Mouse (Mus musculus): Measurements from ENCODE around the gene Ripk1. TPM values are rescaled to one million over a fixed set of nuclear protein-coding genes. Genes with fewer than 3 reads are reported as not detected.

Ripk1 gene
- polyA plus RNA-seq, 1 experiment from 2014 or later, result 5.2 TPM

DNA sequence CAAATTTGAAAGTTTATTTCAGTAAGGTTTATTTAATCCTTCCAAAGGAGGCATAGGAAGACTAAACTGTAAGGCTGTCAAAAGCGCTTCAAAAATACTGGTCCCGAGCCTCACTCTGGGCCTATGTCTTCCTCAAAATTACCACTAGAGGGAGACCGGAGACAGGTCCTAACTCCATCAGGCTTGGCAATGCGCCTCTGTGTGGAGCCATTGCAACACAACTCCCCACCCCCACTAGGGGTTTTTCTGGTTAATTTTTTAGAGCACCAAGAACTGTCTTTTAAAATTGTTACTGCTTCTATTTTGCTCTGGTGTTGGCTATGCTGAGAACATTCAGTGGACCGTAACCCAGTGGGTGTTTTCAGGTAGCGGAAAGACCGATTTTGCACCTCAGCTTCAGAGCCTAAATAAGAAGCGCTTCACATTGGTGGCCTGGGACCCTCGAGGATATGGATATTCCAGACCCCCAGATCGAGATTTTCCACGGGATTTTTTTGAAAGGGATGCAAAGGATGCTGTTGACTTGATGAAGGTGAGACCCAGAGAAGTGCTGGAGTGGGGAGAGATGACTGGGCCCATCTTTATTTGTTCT, 44.4 kb downstream of the Ripk1 start:
- no peak overlapping the region for H3K4me3 ChIP-seq (ENCODE audit: low read depth, low read length)
- H3K9ac ChIP-seq (replicated peaks; ENCODE audit: low read depth, low read length), result no peak overlapping the region
- no peaks in the 10 kb centered on the region for H3K9me3 ChIP-seq (ENCODE audit: control insufficient read depth, low read length)
- no peaks in the 10 kb centered on the region for H3K4me1 ChIP-seq (ENCODE audit: control insufficient read depth, insufficient read depth, low read length)
- WGBS, result 40% methylated on average over 11 of the region's 11 CpGs
- no peak overlapping the region for H3K4me2 ChIP-seq (ENCODE audit: low read depth, low read length)
- no peak overlapping the region for H3K27ac ChIP-seq (ENCODE audit: low read depth, low read length)
- no peaks in the 10 kb centered on the region for H3K27me3 ChIP-seq (ENCODE audit: control insufficient read depth, insufficient read depth, low read length)
- peak; percentile 96 for ATAC-seq (ENCODE audit: low read depth)
- no peaks in the 10 kb centered on the region for H3K36me3 ChIP-seq (ENCODE audit: control insufficient read depth, insufficient read depth, low read length)

DNA sequence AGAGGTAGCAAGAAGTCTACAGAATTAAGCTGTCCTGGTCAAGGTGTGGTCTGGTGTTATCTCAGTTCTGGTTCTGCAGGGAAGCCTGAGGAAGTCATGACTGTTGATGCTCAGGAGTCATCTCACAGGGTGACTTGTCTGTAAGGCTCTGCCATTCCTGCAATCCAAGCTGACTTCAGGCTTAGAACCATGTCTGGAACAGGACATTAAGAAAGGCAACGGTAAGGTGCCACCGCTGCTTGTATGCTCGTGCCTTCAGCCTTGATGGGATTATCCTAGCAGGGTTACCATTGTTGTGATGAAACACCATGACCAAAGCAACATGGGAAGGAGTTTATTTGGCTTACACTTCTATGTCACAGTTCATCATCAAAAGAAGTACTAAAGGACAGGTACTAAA, 45.4 kb downstream of the Ripk1 start:
- ATAC-seq (ENCODE audit: low read depth), result no peak
- Histone ChIP-seq H3K4me1 (ENCODE audit: control insufficient read depth, insufficient read depth, low read length) (no peaks in the 10 kb centered on the region), H3K4me2 (ENCODE audit: low read depth, low read length) (no peak overlapping the region), H3K27me3 (ENCODE audit: control insufficient read depth, insufficient read depth, low read length) (no peaks in the 10 kb centered on the region), H3K4me3 (ENCODE audit: low read depth, low read length) (no peak overlapping the region), H3K9me3 (ENCODE audit: control insufficient read depth, low read length) (no peaks in the 10 kb centered on the region), H3K9ac (replicated peaks; ENCODE audit: low read depth, low read length) (no peak overlapping the region), H3K27ac (ENCODE audit: low read depth, low read length) (no peak overlapping the region), H3K36me3 (ENCODE audit: control insufficient read depth, insufficient read depth, low read length) (no peaks in the 10 kb centered on the region)
- WGBS, result 94% methylated on average over 3 of the region's 3 CpGs

DNA sequence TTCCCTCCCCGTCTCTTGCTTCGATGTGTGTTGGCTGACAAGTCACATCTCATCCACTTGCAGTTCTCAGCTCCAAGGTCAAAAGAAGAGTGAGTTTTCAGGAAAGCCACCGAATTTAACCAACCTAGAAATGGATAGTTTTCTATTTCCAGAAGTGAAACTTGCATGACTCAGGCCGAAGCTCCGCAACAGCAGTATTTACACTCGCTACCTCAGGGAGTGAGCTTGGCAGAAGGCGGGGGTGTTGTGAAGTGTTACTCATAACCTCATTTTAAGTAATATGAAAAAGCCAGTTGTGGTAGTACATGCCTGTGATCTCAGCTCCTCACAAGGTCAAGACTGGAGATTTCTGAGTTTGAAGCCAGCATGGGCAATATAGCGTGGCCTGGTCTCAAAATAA, 48.3 kb downstream of the Ripk1 start:
- Histone ChIP-seq H3K4me2 (ENCODE audit: low read depth, low read length) (no peak overlapping the region), H3K36me3 (ENCODE audit: control insufficient read depth, insufficient read depth, low read length) (peaks cover 4% of the 10 kb centered on the region; the same call in 1 of the 2 replicates), H3K9ac (replicated peaks; ENCODE audit: low read depth, low read length) (no peak overlapping the region), H3K4me3 (ENCODE audit: low read depth, low read length) (no peak overlapping the region), H3K4me1 (ENCODE audit: control insufficient read depth, insufficient read depth, low read length) (no peaks in the 10 kb centered on the region), H3K27me3 (ENCODE audit: control insufficient read depth, insufficient read depth, low read length) (no peaks in the 10 kb centered on the region), H3K27ac (ENCODE audit: low read depth, low read length) (no peak overlapping the region), H3K9me3 (ENCODE audit: control insufficient read depth, low read length) (no peaks in the 10 kb centered on the region)
- ATAC-seq (ENCODE audit: low read depth), result no peak
- WGBS, result 97% methylated on average over 8 of the region's 8 CpGs

GRCm38 (mm10) chr13:34051692-34052091, 49.5 kb downstream of the Ripk1 start:
- no peak overlapping the region for H3K4me3 ChIP-seq (ENCODE audit: low read depth, low read length)
- H3K4me1 ChIP-seq (ENCODE audit: control insufficient read depth, insufficient read depth, low read length), result no peaks in the 10 kb centered on the region
- no peak for ATAC-seq (ENCODE audit: low read depth)
- no peak overlapping the region for H3K27ac ChIP-seq (ENCODE audit: low read depth, low read length)
- H3K27me3 ChIP-seq (ENCODE audit: control insufficient read depth, insufficient read depth, low read length), result no peaks in the 10 kb centered on the region
- H3K36me3 ChIP-seq (ENCODE audit: control insufficient read depth, insufficient read depth, low read length), result peaks cover 4% of the 10 kb centered on the region; the same call in 1 of the 2 replicates
- no peak overlapping the region for H3K4me2 ChIP-seq (ENCODE audit: low read depth, low read length)
- WGBS, result 91% methylated on average over 3 of the region's 3 CpGs
- H3K9me3 ChIP-seq (ENCODE audit: control insufficient read depth, low read length), result no peaks in the 10 kb centered on the region
- no peak overlapping the region for H3K9ac ChIP-seq (replicated peaks; ENCODE audit: low read depth, low read length)

GRCm38 (mm10) chr13:34053673-34054282, 51.6 kb downstream of the Ripk1 start:
- H3K27ac ChIP-seq (ENCODE audit: low read depth, low read length), result no peak overlapping the region
- H3K9me3 ChIP-seq (ENCODE audit: control insufficient read depth, low read length), result no peaks in the 10 kb centered on the region
- H3K4me2 ChIP-seq (ENCODE audit: low read depth, low read length), result no peak overlapping the region
- no peak overlapping the region for H3K9ac ChIP-seq (replicated peaks; ENCODE audit: low read depth, low read length)
- no peaks in the 10 kb centered on the region for H3K4me1 ChIP-seq (ENCODE audit: control insufficient read depth, insufficient read depth, low read length)
- no peak for ATAC-seq (ENCODE audit: low read depth)
- peaks cover 4% of the 10 kb centered on the region for H3K36me3 ChIP-seq (ENCODE audit: control insufficient read depth, insufficient read depth, low read length)
- WGBS, result 71% methylated on average over 13 of the region's 13 CpGs
- H3K27me3 ChIP-seq (ENCODE audit: control insufficient read depth, insufficient read depth, low read length), result no peaks in the 10 kb centered on the region
- no peak overlapping the region for H3K4me3 ChIP-seq (ENCODE audit: low read depth, low read length)

- H3K9me3 ChIP-seq (ENCODE audit: control insufficient read depth, low read length), result no peaks in the 10 kb centered on the region
- 65% methylated on average over 4 of the region's 4 CpGs for WGBS
- no peak overlapping the region for H3K9ac ChIP-seq (replicated peaks; ENCODE audit: low read depth, low read length)
- H3K27me3 ChIP-seq (ENCODE audit: control insufficient read depth, insufficient read depth, low read length), result no peaks in the 10 kb centered on the region
- no peak overlapping the region for H3K4me2 ChIP-seq (ENCODE audit: low read depth, low read length)
- no peak overlapping the region for H3K4me3 ChIP-seq (ENCODE audit: low read depth, low read length)
- H3K36me3 ChIP-seq (ENCODE audit: control insufficient read depth, insufficient read depth, low read length), result peaks cover 4% of the 10 kb centered on the region
- ATAC-seq (ENCODE audit: low read depth), result no peak
- H3K4me1 ChIP-seq (ENCODE audit: control insufficient read depth, insufficient read depth, low read length), result no peaks in the 10 kb centered on the region
- no peak overlapping the region for H3K27ac ChIP-seq (ENCODE audit: low read depth, low read length)
These were observed 52.2 kb downstream of the Ripk1 start for GRCm38 (mm10) chr13:34054391-34054790.

- 80% methylated on average over 3 of the region's 3 CpGs for WGBS
- H3K4me3 ChIP-seq (ENCODE audit: low read depth, low read length), result no peak overlapping the region
- peaks cover 4% of the 10 kb centered on the region for H3K36me3 ChIP-seq (ENCODE audit: control insufficient read depth, insufficient read depth, low read length)
- no peaks in the 10 kb centered on the region for H3K27me3 ChIP-seq (ENCODE audit: control insufficient read depth, insufficient read depth, low read length)
- H3K9ac ChIP-seq (replicated peaks; ENCODE audit: low read depth, low read length), result no peak overlapping the region
- no peaks in the 10 kb centered on the region for H3K4me1 ChIP-seq (ENCODE audit: control insufficient read depth, insufficient read depth, low read length)
- ATAC-seq (ENCODE audit: low read depth), result no peak
- no peak overlapping the region for H3K4me2 ChIP-seq (ENCODE audit: low read depth, low read length)
- no peak overlapping the region for H3K27ac ChIP-seq (ENCODE audit: low read depth, low read length)
- no peaks in the 10 kb centered on the region for H3K9me3 ChIP-seq (ENCODE audit: control insufficient read depth, low read length)
These were observed 52.8 kb downstream of the Ripk1 start for GRCm38 (mm10) chr13:34054983-34055382.

- Histone ChIP-seq H3K9me3 (ENCODE audit: control insufficient read depth, low read length) (no peaks in the 10 kb centered on the region), H3K36me3 (ENCODE audit: control insufficient read depth, insufficient read depth, low read length) (peaks cover 4% of the 10 kb centered on the region), H3K4me2 (ENCODE audit: low read depth, low read length) (no peak overlapping the region), H3K4me3 (ENCODE audit: low read depth, low read length) (no peak overlapping the region), H3K27ac (ENCODE audit: low read depth, low read length) (no peak overlapping the region), H3K4me1 (ENCODE audit: control insufficient read depth, insufficient read depth, low read length) (no peaks in the 10 kb centered on the region), H3K27me3 (ENCODE audit: control insufficient read depth, insufficient read depth, low read length) (no peaks in the 10 kb centered on the region), H3K9ac (replicated peaks; ENCODE audit: low read depth, low read length) (no peak overlapping the region)
- ATAC-seq (ENCODE audit: low read depth), result no peak
- WGBS, result 84% methylated on average over 1 of the region's 1 CpGs
These were observed 55.1 kb downstream of the Ripk1 start for GRCm38 (mm10) chr13:34057252-34057651.

- 89% methylated on average over 9 of the region's 9 CpGs for WGBS
- ATAC-seq (ENCODE audit: low read depth), result no peak
- Histone ChIP-seq H3K36me3 (ENCODE audit: control insufficient read depth, insufficient read depth, low read length) (no peaks in the 10 kb centered on the region; the same call in none of the 2 replicates), H3K9me3 (ENCODE audit: control insufficient read depth, low read length) (no peaks in the 10 kb centered on the region), H3K4me1 (ENCODE audit: control insufficient read depth, insufficient read depth, low read length) (no peaks in the 10 kb centered on the region), H3K9ac (replicated peaks; ENCODE audit: low read depth, low read length) (no peak overlapping the region), H3K27me3 (ENCODE audit: control insufficient read depth, insufficient read depth, low read length) (no peaks in the 10 kb centered on the region), H3K27ac (ENCODE audit: low read depth, low read length) (no peak overlapping the region), H3K4me3 (ENCODE audit: low read depth, low read length) (no peak overlapping the region), H3K4me2 (ENCODE audit: low read depth, low read length) (no peak overlapping the region)
These were observed 57.9 kb downstream of the Ripk1 start for GRCm38 (mm10) chr13:34060061-34060460.

Data from neural tube, embryonic 14.5 days (tissue).